Mouse (Mus musculus): ENCODE data around the gene Crb1.
"Not testable (repeated sequence)": the region's sequence is repeated elsewhere in the genome, so short reads cannot be mapped to it uniquely, and the experiment has no call there.

Crb1 gene

GRCm38 (mm10) chr1:139328811-139329210 is 48.1 kb downstream of the Crb1 start:
- DNase-seq (ENCODE audit: low spot score): no peak

GRCm38 (mm10) chr1:139328286-139328685 is 48.6 kb downstream of the Crb1 start:
- no peak for DNase-seq (ENCODE audit: low spot score)

- DNase-seq (ENCODE audit: low spot score): no peak
Observed at GRCm38 (mm10) chr1:139325378-139325777, 51.5 kb downstream of the Crb1 start.

- DNase-seq (ENCODE audit: low spot score): no peak
Observed at GRCm38 (mm10) chr1:139319798-139320197, 57.1 kb downstream of the Crb1 start.

GRCm38 (mm10) chr1:139314297-139314874 is 62.5 kb downstream of the Crb1 start:
- DNase-seq (ENCODE audit: low spot score): no peak

GRCm38 (mm10) chr1:139308915-139309314 is 68.0 kb downstream of the Crb1 start:
- no peak for DNase-seq (ENCODE audit: low spot score)

- not testable (repeated sequence) for DNase-seq (ENCODE audit: low spot score)
Observed at GRCm38 (mm10) chr1:139302519-139302918, 74.4 kb downstream of the Crb1 start.

- DNase-seq (ENCODE audit: low spot score): no peak
Observed at GRCm38 (mm10) chr1:139301830-139302229, 75.1 kb downstream of the Crb1 start.

- no peak for DNase-seq (ENCODE audit: low spot score)
Observed at GRCm38 (mm10) chr1:139292023-139292422, 84.9 kb downstream of the Crb1 start.

- no peak for DNase-seq (ENCODE audit: low spot score)
Observed at GRCm38 (mm10) chr1:139291593-139291992, 85.3 kb downstream of the Crb1 start.

- DNase-seq (ENCODE audit: low spot score): no peak
Observed at GRCm38 (mm10) chr1:139276619-139277320, 100.1 kb downstream of the Crb1 start.

GRCm38 (mm10) chr1:139267844-139268243 is 109.1 kb downstream of the Crb1 start:
- DNase-seq (ENCODE audit: low spot score): peak; percentile 33

GRCm38 (mm10) chr1:139264245-139264644 is 112.7 kb downstream of the Crb1 start:
- DNase-seq (ENCODE audit: low spot score): no peak

GRCm38 (mm10) chr1:139263158-139263557 is 113.7 kb downstream of the Crb1 start:
- DNase-seq (ENCODE audit: low spot score): no peak

GRCm38 (mm10) chr1:139255581-139255980 is 121.3 kb downstream of the Crb1 start:
- DNase-seq (ENCODE audit: low spot score): no peak

- DNase-seq (ENCODE audit: low spot score): no peak
Observed at GRCm38 (mm10) chr1:139252041-139252440, 124.9 kb downstream of the Crb1 start.

- DNase-seq (ENCODE audit: low spot score): no peak
Observed at GRCm38 (mm10) chr1:139249159-139249558, 127.7 kb downstream of the Crb1 start.

- no peak for DNase-seq (ENCODE audit: low spot score)
Observed at GRCm38 (mm10) chr1:139246723-139247380, 130.0 kb downstream of the Crb1 start.

- no peak for DNase-seq (ENCODE audit: low spot score)
Observed at GRCm38 (mm10) chr1:139236794-139237193, 140.1 kb downstream of the Crb1 start.

GRCm38 (mm10) chr1:139234611-139235568 is 142.0 kb downstream of the Crb1 start:
- DNase-seq (ENCODE audit: low spot score): peak; percentile 26

GRCm38 (mm10) chr1:139232636-139233035 is 144.3 kb downstream of the Crb1 start:
- no peak for DNase-seq (ENCODE audit: low spot score)

- DNase-seq (ENCODE audit: low spot score): no peak
Observed at GRCm38 (mm10) chr1:139224309-139224949, 152.5 kb downstream of the Crb1 start.
